Mouse (Mus musculus): ENCODE results near the gene Ccdc85c.

GRCm38 (mm10) chr12:108181716-108182115 lies 93.5 kb downstream of the Ccdc85c start:
- TF ChIP-seq CTCF (IDR thresholded peaks at IDR 0.05; ENCODE audit: extremely low read depth, insufficient read depth, insufficient read length, insufficient replicate concordance) (no peak), POLR2A (IDR thresholded peaks at IDR 0.05; ENCODE audit: low read depth, low read length) (no peak)
